Mouse (Mus musculus) lung, adult 2 months (tissue): ENCODE measurements around the gene Stac.

Experiments
- CTCF ChIP-seq: fragments of 200-500 bp; IDR thresholded peaks from 2 replicates; pipeline ENCODE4 v1.5.1; 2011; ENCODE audit warnings: mild to moderate bottlenecking, low read length, control low read depth; ENCODE audit not compliant: insufficient read depth
- POLR2A ChIP-seq: fragments of 200-500 bp; IDR thresholded peaks from 2 replicates; pipeline ENCODE4 v1.6.1; 2011; ENCODE audit warnings: low read depth, mild to moderate bottlenecking, control low read depth, low read length, borderline replicate concordance; ENCODE audit errors: extremely low read depth

GRCm38 (mm10) chr9:111587527-111587926 is 102.6 kb downstream of the Stac start:
- TF ChIP-seq CTCF (no peak), POLR2A (no peak)
